Mouse (Mus musculus): ENCODE measurements around the gene Gjb4. TPM values are rescaled to one million over a fixed set of nuclear protein-coding genes. Genes with fewer than 3 reads are reported as not detected.

Gjb4 gene
- total and polyA plus RNA-seq, 2 experiments from 2014 or later = not detected

DNA sequence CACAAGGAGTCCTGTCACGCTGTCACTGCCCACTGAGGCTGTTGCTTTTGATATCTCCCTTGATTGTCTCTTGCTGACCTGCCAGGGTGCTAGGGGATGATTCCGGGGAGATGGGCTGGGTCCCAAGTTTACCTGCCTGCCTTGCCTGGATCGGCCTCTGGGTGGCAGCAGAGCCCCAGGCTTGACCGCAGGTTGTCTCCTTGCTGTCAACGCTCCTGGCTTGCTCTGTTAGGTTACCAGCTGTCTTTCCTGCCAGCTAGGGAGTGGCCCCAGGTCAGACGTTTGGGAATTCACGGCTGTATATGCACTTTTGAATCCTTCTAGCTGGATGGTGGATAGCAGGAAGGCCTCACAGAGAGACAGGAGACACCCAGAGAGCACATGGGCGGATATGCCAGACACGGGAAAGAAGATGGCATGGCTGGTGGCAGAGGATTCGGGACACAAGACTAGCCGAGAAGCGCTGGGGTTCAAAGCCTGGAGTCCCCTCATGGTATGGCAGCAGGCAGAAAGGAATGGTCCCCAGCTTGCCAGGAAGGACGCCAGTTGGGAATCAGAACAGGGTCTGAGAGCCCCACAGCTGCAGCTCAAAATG lies 14.6 kb upstream of the Gjb4 start:
- 29% methylated on average over 13 of the region's 13 CpGs for WGBS
- DNase-seq (ENCODE audit: low spot score) (peak; percentile 82), ATAC-seq (ENCODE audit: low FRiP score) (0 out of 2 replicates have a peak, but pooled peaks have one; percentile 36)
- Histone ChIP-seq H3K27ac (ENCODE audit: low read depth, low read length) (no peak overlapping the region), H3K36me3 (ENCODE audit: insufficient read depth, low read length) (no peaks in the 10 kb centered on the region), H3K9ac (replicated peaks; ENCODE audit: low read length, poor library complexity, severe bottlenecking) (no peak overlapping the region), H3K4me3 (ENCODE audit: low read depth, low read length) (no peak overlapping the region), H3K27me3 (ENCODE audit: insufficient read depth, low read length) (no peaks in the 10 kb centered on the region), H3K4me1 (ENCODE audit: insufficient read depth, low read length) (peaks cover 4% of the 10 kb centered on the region; the same call in 1 of the 2 replicates), H3K9me3 (ENCODE audit: low read length) (no peaks in the 10 kb centered on the region), H3K4me2 (ENCODE audit: low read depth, low read length, poor library complexity, severe bottlenecking) (no peak overlapping the region)
- TF ChIP-seq CTCF (IDR thresholded peaks at IDR 0.05) = peak; percentile 99

DNA sequence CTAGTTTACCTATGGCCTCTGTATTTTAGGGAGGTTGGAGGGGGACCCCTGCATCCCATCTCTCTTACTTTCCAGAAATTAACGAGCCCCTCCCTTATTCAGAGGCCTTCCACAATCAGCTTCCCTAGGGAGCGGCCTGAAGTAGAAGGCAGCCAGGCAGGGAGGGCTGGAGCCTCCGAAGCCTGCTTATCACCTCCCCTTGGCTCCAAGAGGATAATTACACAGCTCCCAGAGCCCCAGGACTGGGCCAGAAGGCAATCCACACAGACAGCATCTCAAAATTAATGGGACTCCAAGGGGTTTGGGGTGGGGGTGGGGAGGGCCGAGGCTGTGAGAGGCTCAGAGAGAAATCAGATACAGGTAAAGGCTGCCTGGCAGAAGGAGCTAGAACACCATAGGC lies 12.0 kb upstream of the Gjb4 start:
- ATAC-seq (ENCODE audit: low FRiP score) (no peak), DNase-seq (ENCODE audit: low spot score) (no peak)
- 16% methylated on average over 4 of the region's 4 CpGs for WGBS
- no peak for TF ChIP-seq CTCF (IDR thresholded peaks at IDR 0.05)
- Histone ChIP-seq H3K4me1 (ENCODE audit: insufficient read depth, low read length) (peaks cover 4% of the 10 kb centered on the region; the same call in 1 of the 2 replicates), H3K9ac (replicated peaks; ENCODE audit: low read length, poor library complexity, severe bottlenecking) (no peak overlapping the region), H3K4me2 (ENCODE audit: low read depth, low read length, poor library complexity, severe bottlenecking) (no peak overlapping the region), H3K27ac (ENCODE audit: low read depth, low read length) (no peak overlapping the region), H3K4me3 (ENCODE audit: low read depth, low read length) (no peak overlapping the region), H3K27me3 (ENCODE audit: insufficient read depth, low read length) (no peaks in the 10 kb centered on the region), H3K36me3 (ENCODE audit: insufficient read depth, low read length) (no peaks in the 10 kb centered on the region), H3K9me3 (ENCODE audit: low read length) (no peaks in the 10 kb centered on the region)

DNA sequence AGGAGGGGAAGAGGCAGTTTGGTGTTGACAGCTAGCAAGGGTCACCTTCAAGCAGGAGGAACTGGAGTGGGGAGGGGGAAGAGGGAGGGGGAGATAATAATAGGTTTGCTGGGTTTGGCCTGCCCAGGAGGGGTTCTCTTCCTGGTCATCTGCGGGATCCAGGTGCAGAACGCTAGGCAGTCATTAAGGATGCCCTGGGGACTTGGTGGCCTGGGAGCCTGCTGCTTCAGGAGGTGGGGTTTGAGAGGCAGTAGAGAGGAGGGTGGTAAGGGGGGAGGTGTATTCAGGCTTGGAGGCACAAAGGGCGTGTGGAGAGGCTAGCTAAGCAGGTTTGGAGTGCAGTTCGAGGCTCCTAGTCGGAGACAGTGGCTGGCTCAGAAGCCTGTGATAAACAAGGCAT lies 11.6 kb upstream of the Gjb4 start:
- H3K27ac ChIP-seq (ENCODE audit: low read depth, low read length) = no peak overlapping the region
- ATAC-seq (ENCODE audit: low FRiP score) (no peak), DNase-seq (ENCODE audit: low spot score) (no peak)
- no peak overlapping the region for H3K4me2 ChIP-seq (ENCODE audit: low read depth, low read length, poor library complexity, severe bottlenecking)
- 32% methylated on average over 5 of the region's 5 CpGs for WGBS
- no peak for TF ChIP-seq CTCF (IDR thresholded peaks at IDR 0.05)
- no peaks in the 10 kb centered on the region for H3K27me3 ChIP-seq (ENCODE audit: insufficient read depth, low read length)
- peaks cover 4% of the 10 kb centered on the region; the same call in 1 of the 2 replicates for H3K4me1 ChIP-seq (ENCODE audit: insufficient read depth, low read length)
- H3K9me3 ChIP-seq (ENCODE audit: low read length) = no peaks in the 10 kb centered on the region
- H3K9ac ChIP-seq (replicated peaks; ENCODE audit: low read length, poor library complexity, severe bottlenecking) = no peak overlapping the region
- no peak overlapping the region for H3K4me3 ChIP-seq (ENCODE audit: low read depth, low read length)
- H3K36me3 ChIP-seq (ENCODE audit: insufficient read depth, low read length) = no peaks in the 10 kb centered on the region

DNA sequence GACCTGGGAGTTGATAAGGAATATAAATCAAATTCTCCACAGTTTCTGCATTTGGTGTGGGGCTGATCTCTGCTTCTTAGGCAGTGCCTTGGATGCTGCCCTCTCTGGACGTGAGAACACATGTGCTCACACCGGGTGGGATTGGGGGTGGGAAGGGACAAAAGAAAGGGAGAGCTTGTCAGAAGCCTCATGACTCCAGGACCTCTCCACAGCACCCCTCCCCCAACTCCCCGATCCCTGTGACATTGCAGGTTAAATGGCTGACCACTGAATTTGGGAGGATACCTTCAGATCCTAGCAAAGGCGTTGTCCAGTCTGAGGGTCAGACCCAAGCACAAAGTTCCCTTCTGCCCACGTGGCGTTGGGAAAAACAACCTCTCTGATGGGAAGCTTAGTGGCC lies 10.6 kb upstream of the Gjb4 start:
- ATAC-seq (ENCODE audit: low FRiP score) (no peak), DNase-seq (ENCODE audit: low spot score) (no peak)
- no peak overlapping the region for H3K9ac ChIP-seq (replicated peaks; ENCODE audit: low read length, poor library complexity, severe bottlenecking)
- no peak overlapping the region for H3K4me3 ChIP-seq (ENCODE audit: low read depth, low read length)
- TF ChIP-seq CTCF (IDR thresholded peaks at IDR 0.05) = no peak
- H3K4me1 ChIP-seq (ENCODE audit: insufficient read depth, low read length) = peaks cover 4% of the 10 kb centered on the region; the same call in 1 of the 2 replicates
- H3K9me3 ChIP-seq (ENCODE audit: low read length) = no peaks in the 10 kb centered on the region
- WGBS = 62% methylated on average over 6 of the region's 6 CpGs
- H3K36me3 ChIP-seq (ENCODE audit: insufficient read depth, low read length) = no peaks in the 10 kb centered on the region
- H3K27me3 ChIP-seq (ENCODE audit: insufficient read depth, low read length) = no peaks in the 10 kb centered on the region
- no peak overlapping the region for H3K27ac ChIP-seq (ENCODE audit: low read depth, low read length)
- H3K4me2 ChIP-seq (ENCODE audit: low read depth, low read length, poor library complexity, severe bottlenecking) = no peak overlapping the region

GRCm38 (mm10) chr4:127363331-127363730 lies 9.4 kb upstream of the Gjb4 start:
- WGBS = 68% methylated on average over 4 of the region's 4 CpGs
- H3K27me3 ChIP-seq (ENCODE audit: insufficient read depth, low read length) = no peaks in the 10 kb centered on the region
- no peaks in the 10 kb centered on the region for H3K4me1 ChIP-seq (ENCODE audit: insufficient read depth, low read length)
- no peak overlapping the region for H3K4me2 ChIP-seq (ENCODE audit: low read depth, low read length, poor library complexity, severe bottlenecking)
- no peaks in the 10 kb centered on the region for H3K9me3 ChIP-seq (ENCODE audit: low read length)
- H3K4me3 ChIP-seq (ENCODE audit: low read depth, low read length) = no peak overlapping the region
- ATAC-seq (ENCODE audit: low FRiP score) = no peak
- no peak overlapping the region for H3K27ac ChIP-seq (ENCODE audit: low read depth, low read length)
- peak; percentile 39; the same call in 1 of the 2 replicates for TF ChIP-seq CTCF (IDR thresholded peaks at IDR 0.05)
- H3K9ac ChIP-seq (replicated peaks; ENCODE audit: low read length, poor library complexity, severe bottlenecking) = no peak overlapping the region
- DNase-seq (ENCODE audit: low spot score) = no peak
- no peaks in the 10 kb centered on the region for H3K36me3 ChIP-seq (ENCODE audit: insufficient read depth, low read length)

DNA sequence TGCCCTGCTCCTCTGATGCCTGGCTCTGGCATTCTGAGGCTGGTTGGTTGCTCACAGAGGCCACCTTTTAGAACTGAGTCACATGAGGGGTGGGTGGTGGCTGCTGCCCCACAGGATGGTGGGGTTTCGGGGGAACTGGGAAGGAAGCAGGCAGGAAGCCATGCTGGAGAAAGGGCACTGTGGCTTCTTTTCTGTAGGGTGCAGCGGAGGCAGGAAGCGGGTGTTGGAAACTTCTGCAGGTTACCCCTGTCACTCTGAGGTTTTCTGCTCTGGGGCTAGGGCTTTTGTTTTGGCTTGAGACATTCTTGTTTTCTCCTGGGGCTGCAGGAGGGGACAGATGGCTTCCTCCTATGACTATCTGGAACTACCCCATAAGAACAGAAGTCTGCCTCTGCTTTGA lies 8.6 kb upstream of the Gjb4 start:
- H3K9me3 ChIP-seq (ENCODE audit: low read length) = no peaks in the 10 kb centered on the region
- TF ChIP-seq CTCF (IDR thresholded peaks at IDR 0.05) = no peak
- ATAC-seq (ENCODE audit: low FRiP score) (no peak), DNase-seq (ENCODE audit: low spot score) (no peak)
- no peaks in the 10 kb centered on the region for H3K4me1 ChIP-seq (ENCODE audit: insufficient read depth, low read length)
- no peaks in the 10 kb centered on the region for H3K27me3 ChIP-seq (ENCODE audit: insufficient read depth, low read length)
- no peak overlapping the region for H3K4me3 ChIP-seq (ENCODE audit: low read depth, low read length)
- H3K27ac ChIP-seq (ENCODE audit: low read depth, low read length) = no peak overlapping the region
- H3K4me2 ChIP-seq (ENCODE audit: low read depth, low read length, poor library complexity, severe bottlenecking) = no peak overlapping the region
- no peaks in the 10 kb centered on the region for H3K36me3 ChIP-seq (ENCODE audit: insufficient read depth, low read length)
- 67% methylated on average over 3 of the region's 3 CpGs for WGBS
- no peak overlapping the region for H3K9ac ChIP-seq (replicated peaks; ENCODE audit: low read length, poor library complexity, severe bottlenecking)
